Mouse (Mus musculus): ENCODE results near the gene Arid1b.

The Arid1b gene

DNA sequence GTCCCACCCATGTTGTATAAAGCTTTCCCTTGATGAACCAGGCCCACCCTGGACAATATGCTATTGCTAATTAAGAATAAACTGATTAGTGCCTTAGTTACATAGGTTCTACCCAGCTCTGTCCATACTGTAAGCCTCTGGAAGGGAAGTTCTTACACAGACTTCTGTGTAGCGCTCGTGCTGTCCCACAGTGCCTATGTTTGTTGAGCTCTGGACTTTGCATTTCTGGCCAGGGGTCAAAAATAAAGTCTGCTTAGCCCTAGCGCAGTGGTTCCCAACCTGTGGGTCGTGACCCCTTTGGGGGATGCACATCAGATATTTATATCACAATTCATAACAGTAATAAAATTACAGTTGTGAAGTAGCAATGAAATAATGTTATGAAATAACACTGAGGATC, 221.2 kb downstream of the Arid1b start:
- DNase-seq (ENCODE audit: low spot score), result no peak

DNA sequence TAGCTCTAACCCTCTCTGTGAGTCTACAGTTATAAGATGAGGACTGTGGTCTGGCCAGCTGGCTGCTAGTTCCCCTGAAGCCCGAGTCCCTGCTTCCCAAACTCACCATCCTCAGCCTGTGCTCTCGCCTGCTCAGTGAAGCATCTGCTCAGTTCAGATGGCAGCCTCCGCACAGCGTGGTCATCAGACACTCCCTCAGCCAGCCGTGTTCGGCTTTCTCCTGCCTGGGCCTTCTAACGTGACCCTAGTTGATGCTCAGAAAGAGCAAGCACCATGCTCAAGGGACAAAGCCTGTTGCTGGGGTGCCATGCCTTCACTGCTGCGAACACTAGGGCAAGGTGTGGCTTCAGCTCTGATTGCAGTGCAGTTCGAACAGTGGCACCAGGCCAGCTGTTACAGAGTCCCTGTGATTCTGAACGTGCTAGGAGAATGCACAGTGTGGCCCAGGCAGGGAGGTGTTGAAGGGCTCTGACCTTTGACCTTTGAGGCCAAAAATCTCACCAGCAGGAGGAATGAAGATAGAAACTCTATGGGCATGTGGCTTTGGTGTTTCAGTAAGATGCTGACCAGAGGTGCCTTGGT, 222.9 kb downstream of the Arid1b start:
- DNase-seq (ENCODE audit: low spot score), result no peak

DNA sequence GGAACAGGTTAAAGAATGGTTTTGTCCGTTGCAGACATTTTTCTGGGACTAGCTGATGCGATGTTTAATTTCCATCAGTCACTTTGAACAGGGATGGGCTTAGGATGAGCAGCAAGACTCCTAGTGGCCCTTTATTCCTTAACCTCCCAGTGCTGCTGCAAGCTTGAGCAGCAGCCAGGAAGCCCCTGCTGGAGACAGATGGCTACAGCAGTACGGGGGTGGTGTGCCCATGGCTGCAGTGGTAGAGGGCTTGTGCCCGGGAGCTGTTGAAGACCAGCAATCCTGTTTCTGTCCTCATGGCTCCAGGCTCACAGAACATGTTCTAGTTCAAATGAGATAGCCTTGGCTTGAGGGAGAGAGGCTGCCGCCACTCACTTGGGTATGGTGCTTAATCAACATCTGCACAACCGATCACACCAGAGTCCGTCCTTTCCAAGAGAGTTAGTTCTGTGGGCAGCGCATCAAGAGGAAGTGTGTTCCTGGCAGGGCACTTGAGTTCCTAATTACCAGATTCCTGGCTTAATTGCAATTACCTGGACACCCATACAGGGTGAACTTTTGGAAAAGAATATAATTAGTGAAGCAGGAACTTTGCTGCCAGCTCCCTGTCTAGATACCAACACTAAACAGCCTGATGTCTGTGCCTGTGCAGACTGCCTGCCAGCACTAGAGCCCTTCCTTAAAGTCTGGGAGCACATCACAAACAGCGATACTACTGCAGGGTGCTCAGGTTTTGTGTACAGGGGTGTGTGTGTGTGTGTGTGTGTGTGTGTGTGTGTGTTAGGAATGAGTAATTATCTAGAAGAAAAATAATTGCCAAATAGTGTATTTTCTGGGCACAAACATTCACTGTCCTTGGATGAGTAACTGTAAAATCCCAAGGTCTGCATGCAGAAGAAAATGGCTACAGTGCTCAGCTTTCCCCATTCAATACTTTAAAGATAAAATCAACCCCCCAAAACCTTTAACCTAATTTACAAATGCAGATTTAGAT, 224.0 kb downstream of the Arid1b start:
- DNase-seq (ENCODE audit: low spot score), result no peak

DNA sequence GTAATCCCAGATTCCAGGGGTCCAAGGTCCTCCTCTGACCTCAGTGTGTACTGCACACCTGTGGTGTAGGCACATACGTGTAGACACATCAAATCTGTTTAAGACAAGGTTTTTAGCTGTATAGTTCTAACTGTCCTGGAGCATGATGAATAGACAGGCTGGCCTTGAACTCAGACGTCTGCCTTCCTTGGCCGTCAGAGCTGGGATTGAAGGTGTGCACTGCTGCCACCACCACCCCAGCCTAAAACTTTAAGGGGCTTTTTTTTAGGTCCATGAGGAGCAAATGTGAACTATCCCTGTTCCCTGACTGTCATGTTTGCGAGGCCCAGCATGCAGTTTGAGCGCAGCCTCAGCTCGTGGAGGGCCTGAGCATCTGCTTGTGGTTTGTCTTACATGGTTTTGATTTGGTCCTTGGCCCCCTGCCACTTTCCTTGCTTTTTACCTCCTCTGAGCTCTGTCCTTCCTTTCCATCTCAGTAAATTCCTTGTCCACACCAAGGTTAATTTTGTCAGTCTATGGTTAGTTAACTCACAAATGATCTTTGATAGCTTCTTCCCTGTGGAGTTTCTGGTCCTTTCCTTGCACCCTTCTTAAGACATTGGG, 224.9 kb downstream of the Arid1b start:
- no peak for DNase-seq (ENCODE audit: low spot score)

DNA sequence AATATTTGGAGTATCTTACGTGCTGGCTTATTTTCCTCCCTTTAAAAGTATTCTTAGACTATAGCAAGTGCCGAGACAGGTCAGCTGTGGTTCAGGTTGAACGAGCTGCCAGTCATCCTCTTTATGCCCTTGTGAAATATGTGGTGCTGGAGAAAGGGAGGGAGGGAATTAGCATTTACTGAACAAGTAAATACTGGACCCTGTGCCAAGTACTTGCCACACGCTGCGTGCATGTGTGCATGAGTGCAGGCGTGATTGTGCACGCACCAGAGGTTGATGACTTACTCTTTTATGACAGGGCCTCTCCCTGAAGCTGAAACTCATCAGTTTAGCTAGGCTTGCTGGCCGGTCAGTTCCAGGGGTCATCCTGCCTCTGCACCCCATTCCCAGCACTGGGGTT, 226.9 kb downstream of the Arid1b start:
- no peak for DNase-seq (ENCODE audit: low spot score)

DNA sequence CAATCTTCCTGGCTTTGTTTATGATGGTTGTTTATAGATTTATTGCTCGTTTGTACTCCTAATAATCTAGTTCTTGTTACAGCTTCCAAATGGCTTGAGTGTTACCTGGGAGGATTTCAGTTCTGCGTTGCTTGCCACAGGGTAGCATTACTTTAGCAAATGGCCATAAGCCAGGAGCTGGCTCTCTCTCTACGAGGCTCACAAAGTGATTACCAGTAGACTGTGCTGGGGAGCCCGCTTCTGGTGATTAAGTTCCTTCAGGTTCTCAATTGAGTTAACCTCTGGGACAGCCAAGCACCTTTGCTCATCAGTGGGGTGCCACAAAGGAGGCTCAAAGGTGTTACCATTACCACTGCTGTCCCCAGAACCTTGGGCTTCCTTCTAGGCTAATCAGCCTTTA, 227.4 kb downstream of the Arid1b start:
- no peak for DNase-seq (ENCODE audit: low spot score)

DNA sequence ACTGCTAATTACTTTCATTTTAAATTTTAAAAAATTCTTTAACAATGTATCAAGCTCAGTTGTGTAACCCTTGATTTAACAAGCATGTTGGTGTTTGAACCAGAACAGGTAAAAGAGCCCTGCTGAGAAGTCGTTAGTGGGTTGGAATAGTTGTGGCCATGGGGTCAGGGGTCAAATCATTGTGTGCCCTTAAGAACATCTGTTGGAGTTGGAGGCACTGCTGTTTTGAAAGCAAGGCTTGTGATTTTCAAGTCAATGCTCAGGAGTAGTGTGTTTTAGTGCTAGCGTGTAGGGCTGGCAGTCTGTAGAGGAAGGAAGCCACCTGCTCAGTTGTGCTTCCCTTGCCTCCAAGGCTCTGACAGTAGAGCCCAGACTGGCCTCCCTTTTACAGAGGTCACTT, 228.7 kb downstream of the Arid1b start:
- no peak for DNase-seq (ENCODE audit: low spot score)

DNA sequence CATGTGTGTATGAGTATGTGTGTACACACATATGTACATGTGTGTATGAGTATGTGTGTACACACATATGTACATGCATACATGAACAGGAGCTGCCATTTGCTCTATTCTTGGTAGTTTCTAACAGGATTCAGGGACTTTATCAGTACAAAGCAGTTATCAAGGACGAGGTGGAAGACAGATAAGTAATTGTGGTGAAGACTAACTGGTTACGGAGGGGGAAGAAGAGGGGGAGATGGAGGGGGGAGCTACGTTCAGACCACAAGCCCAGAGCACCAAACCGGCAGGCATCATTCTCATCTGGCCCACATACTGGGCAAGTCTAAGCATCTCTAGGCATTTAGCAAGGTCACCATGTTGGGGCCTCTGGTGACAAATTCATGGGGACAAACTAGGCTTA, 230.8 kb downstream of the Arid1b start:
- no peak for DNase-seq (ENCODE audit: low spot score)

DNA sequence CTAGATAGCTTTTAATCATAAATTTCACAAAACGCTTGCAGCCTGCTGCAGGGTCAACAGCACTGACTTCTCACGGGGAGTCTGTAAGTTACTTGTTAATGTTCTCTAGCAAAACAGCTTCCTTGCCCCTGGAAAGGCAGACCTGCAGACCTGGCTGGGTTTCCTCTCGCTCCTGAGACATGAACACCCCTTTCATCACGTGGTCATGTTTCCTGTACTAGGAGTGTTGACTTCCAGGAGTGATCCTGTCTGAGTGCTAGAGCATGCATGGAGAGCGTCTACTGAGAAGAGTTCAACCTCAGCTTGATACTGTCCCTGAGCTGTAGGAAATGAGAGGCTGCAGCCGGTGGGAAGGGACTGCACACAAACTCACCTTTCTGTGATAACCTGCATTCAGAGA, 233.0 kb downstream of the Arid1b start:
- no peak for DNase-seq (ENCODE audit: low spot score)

DNA sequence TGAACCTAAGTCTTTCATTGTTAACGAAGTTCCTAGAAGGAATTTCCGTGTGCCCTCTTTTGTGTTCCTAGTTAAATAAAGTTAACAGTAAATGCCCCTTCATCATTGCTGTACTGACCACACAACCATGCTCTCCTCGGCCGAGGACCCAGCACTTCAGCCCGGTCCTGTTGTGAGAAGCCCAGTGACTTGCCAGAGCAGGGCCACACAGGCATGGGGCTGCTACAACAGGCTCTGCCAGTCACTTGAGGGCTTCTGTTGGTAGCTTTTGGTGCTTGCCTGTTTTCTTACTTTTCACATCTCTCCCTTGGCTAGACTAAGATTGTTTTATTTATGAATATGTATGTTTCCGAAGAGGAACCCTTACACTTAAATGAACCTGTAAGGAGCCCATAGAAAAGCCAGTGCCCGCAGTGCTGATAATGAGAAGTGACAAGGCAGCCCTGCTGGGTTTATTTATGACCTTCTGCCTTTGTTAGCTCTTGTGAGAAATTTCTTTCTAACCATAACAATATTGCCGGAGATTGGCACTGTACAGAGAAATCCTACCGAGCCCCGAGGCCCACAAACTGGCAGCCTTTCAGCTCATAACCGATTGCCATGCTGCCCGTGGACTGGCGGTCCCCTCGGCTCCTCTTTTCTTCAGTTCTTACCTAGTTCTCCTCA, 234.0 kb downstream of the Arid1b start:
- DNase-seq (ENCODE audit: low spot score), result peak; percentile 33

DNA sequence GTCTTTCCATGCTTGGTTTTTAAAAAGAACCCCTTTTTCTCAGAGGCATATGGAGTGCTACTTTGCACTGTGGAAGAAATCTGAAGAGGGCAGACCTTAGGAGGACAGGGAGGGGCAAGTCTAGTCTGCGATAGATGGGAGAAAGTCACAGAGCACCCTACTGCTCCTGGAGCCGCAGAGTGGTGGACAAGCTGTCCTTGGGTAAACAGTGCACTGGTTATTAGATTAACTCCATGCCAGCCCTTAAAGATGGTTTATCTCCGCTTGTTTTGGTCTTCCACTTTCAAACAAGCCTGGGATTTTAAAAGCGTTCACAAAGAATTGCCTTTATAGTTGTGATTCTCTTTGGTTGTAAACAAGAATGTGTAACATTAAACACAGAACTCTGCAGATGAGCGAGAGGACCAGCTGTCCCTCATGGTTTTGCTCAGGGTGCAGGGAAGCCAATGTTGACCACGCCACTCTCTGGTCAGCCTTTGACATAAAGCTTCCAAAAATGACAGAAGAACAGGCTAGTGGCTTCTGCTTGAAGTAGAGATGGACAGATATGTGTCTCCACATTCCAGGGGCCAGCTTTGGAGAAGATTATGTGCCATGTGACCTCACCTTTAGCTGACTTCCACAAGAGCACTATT, 234.6 kb downstream of the Arid1b start:
- no peak for DNase-seq (ENCODE audit: low spot score)

DNA sequence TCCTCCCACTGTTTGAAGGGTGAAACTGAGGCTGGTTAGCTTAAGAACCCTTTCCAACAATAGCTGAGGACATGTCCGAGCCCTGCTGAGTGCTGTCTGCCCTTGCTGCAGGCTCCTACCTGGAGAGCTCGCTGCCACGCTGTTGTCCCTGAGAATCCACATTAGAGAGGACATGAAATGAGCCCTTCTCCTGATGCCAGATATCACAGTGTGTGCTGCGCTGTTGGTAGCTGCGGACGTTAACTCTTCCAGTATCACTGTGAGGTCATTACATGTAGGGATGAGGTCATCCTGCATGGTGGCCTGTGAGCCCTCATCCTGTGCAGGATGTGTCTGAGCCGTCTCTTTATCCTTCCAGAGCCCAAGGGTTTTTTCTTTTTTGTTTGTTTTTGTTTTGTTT, 235.9 kb downstream of the Arid1b start:
- DNase-seq (ENCODE audit: low spot score), result no peak

DNA sequence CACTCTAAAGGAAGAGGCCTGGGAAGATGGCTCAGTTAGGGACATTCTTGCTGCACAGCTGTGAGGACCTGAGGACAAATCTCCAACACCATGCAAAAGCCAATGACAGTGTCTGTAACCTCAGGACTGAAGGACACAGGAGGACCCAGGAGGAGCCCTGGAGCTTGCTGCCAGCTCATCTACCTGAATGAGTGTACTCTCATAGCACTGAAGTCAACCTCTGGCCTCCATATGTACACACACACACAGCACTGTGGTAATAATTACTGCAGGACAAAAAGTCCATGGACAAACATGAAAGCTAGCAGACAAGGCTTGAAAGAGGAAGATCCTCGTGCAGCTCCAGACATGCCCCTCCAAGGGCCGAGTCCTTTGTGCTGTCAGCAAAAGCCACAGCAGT, 238.0 kb downstream of the Arid1b start:
- DNase-seq (ENCODE audit: low spot score), result no peak

DNA sequence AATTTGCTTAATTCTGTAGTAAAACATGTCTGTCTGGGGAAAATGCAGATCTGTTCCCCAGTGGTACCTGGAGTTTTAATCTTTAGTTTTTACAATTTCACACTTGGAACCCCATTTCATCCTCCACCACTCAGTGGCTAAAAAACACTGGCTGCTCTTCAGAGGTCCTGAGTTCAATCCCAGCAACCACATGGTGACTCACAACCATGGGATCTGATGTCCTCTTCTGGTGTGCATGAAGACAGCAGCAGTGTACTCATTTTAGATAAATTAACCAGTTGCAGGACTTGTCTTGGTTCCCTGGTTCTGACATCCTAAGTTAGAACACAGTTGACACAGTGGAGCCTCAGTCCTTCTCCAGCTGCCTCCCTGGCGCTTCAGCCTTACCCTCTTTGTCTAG, 239.9 kb downstream of the Arid1b start:
- no peak for DNase-seq (ENCODE audit: low spot score)

DNA sequence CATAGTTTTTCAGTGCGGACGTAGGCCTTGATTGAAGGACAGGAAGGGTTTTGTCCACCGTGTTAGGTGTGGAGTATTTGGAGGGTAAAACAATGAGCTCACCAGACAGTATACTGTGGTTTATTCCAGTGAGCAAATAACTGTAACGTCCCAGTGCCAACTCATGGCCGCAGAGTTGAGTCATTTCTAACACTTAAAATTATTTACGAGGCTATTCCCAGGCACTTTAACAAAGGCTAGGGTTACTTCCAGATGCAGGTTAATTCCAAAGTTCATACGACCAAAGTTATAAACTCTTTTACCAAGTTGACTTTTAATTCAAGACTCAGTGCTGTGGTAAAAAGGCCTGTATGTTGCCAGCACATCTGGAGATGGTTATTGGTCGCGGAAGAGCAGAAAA, 240.9 kb downstream of the Arid1b start:
- no peak for DNase-seq (ENCODE audit: low spot score)

DNA sequence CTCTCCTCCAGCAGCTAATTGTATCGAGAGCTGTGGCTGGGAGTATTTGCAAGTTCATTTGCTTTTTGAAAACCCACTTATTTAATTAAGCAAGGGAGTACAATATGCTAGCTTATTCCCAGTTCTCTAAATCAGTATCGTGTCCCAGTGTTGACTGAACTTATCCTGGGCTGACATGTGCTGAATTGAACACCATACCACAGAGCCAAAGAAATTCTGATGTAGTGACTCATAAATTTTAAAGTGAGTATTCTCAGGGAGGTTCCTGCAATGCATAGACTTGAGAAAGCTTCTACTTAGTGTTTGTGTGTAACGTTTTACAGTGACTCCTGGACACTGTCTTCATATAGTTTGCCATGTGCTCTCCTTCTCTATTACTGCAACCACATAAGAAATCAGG, 243.6 kb downstream of the Arid1b start:
- no peak for DNase-seq (ENCODE audit: low spot score)

DNA sequence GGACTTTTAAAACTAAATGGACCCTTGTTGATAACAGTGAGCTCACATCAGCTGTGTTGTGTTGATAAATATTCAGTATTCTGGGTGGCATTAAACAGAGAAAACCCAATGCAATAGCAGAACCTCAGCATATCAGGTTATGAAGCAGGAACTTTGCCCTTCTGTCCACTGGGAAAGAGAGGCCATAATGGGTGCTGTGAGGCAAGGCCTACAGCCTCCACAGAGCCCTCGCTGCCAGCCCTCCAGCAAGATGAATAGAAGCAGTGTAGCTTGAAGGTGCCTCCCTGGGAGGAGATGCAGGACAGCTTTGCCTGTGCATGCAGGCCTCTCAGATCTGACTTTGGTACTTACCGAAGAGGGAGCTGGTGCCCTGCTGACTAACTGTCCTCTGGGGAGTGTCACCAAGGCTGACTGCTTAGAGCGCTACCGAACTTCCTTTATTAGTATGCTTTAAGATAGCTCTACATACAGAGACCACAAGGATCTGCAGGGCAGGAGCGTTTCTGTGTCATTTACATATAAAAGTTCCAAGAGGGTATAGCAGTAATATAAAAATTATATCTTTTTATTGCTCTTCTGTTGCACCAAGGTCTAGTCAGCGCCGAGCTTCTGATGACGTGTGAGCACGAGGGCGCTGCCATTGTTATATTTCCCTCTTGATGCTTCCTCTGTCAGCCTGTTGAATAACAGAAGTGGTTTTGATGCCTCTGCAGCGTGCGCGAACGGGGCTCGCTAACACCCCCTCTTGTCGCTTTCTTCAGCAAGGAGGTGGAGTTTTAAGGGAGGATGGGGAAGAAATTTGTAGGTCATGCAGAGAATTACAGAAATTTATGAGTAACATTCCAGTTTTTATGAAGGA, 244.5 kb downstream of the Arid1b start:
- DNase-seq (ENCODE audit: low spot score), result no peak

DNA sequence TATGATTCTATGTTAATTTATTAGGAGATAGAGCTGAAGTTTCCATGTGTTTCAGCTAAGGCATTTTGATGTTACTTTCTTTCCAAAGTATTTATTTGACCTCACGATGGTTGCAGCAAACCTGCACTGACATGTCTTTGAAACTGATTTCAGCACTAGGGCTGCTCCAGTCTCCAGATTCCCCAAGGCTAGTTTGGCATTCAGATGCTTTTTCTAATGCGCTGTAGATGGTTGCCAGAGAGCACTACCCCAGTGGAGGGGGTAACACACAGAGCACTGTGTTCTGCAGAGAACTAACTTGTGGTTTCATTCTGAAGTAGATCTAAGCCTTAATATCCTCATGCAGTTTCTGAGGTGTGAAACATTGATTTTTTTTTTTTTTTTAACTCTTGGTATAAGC, 250.4 kb downstream of the Arid1b start:
- no peak for DNase-seq (ENCODE audit: low spot score)

DNA sequence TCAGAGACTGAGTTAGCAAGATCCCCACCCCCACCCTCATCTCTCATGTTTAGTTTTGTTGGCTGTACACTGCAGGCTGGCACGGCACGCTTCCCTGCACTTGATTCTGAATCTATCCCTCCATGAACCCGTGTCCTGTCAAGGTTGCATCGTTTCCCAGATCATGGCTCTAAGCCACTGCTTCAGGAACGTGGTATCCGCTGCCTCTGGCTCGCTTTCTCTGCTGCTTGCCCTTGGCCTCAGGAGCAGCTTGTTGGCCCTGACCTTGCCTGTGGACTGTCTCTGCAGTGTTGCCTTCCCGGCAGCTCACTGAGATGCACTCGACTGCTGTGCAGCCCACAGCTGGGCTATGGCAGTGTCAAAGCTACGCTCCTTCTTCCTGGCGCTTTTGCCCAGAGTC, 252.6 kb downstream of the Arid1b start:
- DNase-seq (ENCODE audit: low spot score), result peak; percentile 53

DNA sequence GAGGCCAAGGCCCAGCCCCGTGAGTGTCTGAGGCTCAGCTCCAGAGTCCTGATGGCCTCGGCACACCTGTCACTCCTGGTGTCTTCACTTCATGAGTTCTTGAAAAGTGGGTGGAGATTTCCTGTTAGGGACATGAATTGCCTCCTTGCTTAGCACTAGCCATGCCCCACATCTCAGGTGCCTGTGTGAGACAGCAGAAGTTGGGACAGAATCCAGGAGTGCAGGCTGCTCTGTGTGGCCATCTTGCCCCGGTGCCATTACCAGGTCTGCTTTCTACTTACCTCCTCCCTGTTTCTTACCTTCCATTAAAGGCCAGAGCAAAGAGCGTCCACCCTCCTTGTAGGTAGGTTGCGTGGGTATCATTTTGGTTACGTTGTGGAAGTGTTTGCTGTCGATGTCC, 253.1 kb downstream of the Arid1b start:
- no peak for DNase-seq (ENCODE audit: low spot score)

DNA sequence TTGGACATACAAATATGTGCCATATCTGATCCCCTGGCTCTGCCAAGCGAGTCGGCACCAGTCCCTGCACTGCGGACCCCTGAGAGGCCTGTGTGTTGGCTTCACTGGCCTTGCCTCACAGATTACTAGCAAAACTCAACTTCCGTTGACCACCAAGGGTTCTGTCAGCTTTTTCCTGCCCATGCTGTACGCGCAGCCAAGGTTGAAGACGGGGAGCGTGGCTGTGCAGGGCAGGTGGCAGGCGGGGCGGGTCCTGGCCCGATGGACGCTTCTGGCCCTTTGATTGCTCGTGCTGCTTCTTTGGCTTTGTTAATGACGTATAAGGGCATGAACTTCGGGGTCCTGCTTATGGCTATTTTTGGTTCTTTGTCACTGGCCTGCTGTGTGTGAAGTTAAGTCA, 253.6 kb downstream of the Arid1b start:
- DNase-seq (ENCODE audit: low spot score), result no peak

Measured in ovary, postnatal 36 days (tissue).